Mouse (Mus musculus) heart, postnatal 0 days (tissue): ENCODE results near the gene Frem2. TPM values are rescaled to one million over a fixed set of nuclear protein-coding genes. Genes with fewer than 3 reads are reported as not detected.

ENCODE experiments used
- ATAC-seq: fragments of 200-750 bp; cut with Nextera tagmentation; 2 replicates; pipeline ENCODE4 v1.8.0; 2017; ENCODE audit warnings: low read depth, moderate number of reproducible peaks, moderate library complexity; ENCODE audit not compliant: insufficient read depth
- DNase-seq: peaks from one replicate; pipeline ENCODE4 v3.0.0-alpha.2; 2016; ENCODE audit warnings: low spot score
- H3K27ac ChIP-seq: fragments of 300-500 bp; sonication (generic); 2 replicates; pipeline ENCODE4 v1.5.1; 2014; ENCODE audit warnings: low read depth, mild to moderate bottlenecking
- H3K27me3 ChIP-seq: fragments of 300-500 bp; sonication (generic); 2 replicates; pipeline ENCODE4 v1.6.1; 2014; ENCODE audit warnings: low read length, mixed read lengths; ENCODE audit not compliant: control insufficient read depth, insufficient read depth
- H3K36me3 ChIP-seq: fragments of 300-500 bp; sonication (generic); replicated peaks from 2 replicates; pipeline ENCODE4 v1.6.1; 2014; ENCODE audit warnings: low read length, mixed read lengths; ENCODE audit not compliant: control insufficient read depth, insufficient read depth
- H3K4me1 ChIP-seq: fragments of 300-500 bp; sonication (generic); 2 replicates; pipeline ENCODE4 v1.6.1; 2014; ENCODE audit warnings: antibody characterized with exemption; ENCODE audit not compliant: control insufficient read depth, insufficient read depth
- H3K4me2 ChIP-seq: fragments of 300-500 bp; sonication (generic); 2 replicates; pipeline ENCODE4 v1.6.1; 2014; ENCODE audit warnings: low read depth, mild to moderate bottlenecking, low read length, moderate library complexity
- H3K4me3 ChIP-seq: fragments of 300-500 bp; sonication (generic); 2 replicates; pipeline ENCODE4 v1.5.1; 2014; ENCODE audit warnings: low read depth, low read length
- H3K9ac ChIP-seq: fragments of 300-500 bp; sonication (generic); replicated peaks from 2 replicates; pipeline ENCODE4 v1.6.1; 2014; ENCODE audit warnings: low read depth, low read length, mixed read lengths
- H3K9me3 ChIP-seq: fragments of 300-500 bp; sonication (generic); replicated peaks from 2 replicates; pipeline ENCODE4 v1.6.1; 2016; ENCODE audit warnings: low read length; ENCODE audit not compliant: control insufficient read depth
- CTCF ChIP-seq: IDR thresholded peaks from 2 replicates; pipeline ENCODE4 v1.5.1; 2016; ENCODE audit warnings: antibody characterized with exemption, control low read depth, low read depth
- EP300 ChIP-seq: IDR thresholded peaks from 2 replicates; pipeline ENCODE4 v1.6.1; 2016; ENCODE audit warnings: antibody characterized with exemption, low read depth
- WGBS: fragments of 180-500 bp; shearing (Covaris S2); extraction: QIAGEN DNeasy Blood & Tissue Kit; methylation state at CpG from one replicate; pipeline ENCODE4 v1.1.7; 2014; 5-methylcytosine and 5-hydroxymethylcytosine counted together
- polyA plus RNA-seq: library from polyadenylated mRNA; unstranded; fragments of >200 nt; fragmentation: Nextera tagmentation; extraction: Ambion mirVana; gene quantifications from 2 replicates; pipeline ENCODE4 v1.2.1, GENCODE M21; 2015
- total RNA-seq: library from RNA; depleted of rRNA; stranded (reverse); fragments of >200 nt; gene quantifications from 2 replicates; pipeline ENCODE4 v1.2.3, GENCODE M21; 2014; ENCODE audit warnings: low replicate concordance

Frem2 gene
- total and polyA plus RNA-seq, 2 experiments from 2014 or later, result 1.4 to 16.4 TPM

GRCm38 (mm10) chr3:53687776-53688175 is 30.6 kb upstream of the Frem2 start:
- no peak overlapping the region for H3K4me3 ChIP-seq
- no peak for TF ChIP-seq EP300
- TF ChIP-seq CTCF, result no peak
- no peaks in the 10 kb centered on the region for H3K27me3 ChIP-seq
- no peaks in the 10 kb centered on the region for H3K4me1 ChIP-seq
- no peak overlapping the region for H3K4me2 ChIP-seq
- DNase-seq (no peak), ATAC-seq (no peak)
- no peak overlapping the region for H3K27ac ChIP-seq
- no peaks in the 10 kb centered on the region for H3K36me3 ChIP-seq
- no peak overlapping the region for H3K9ac ChIP-seq
- 70% methylated on average over 6 of the region's 6 CpGs for WGBS
- H3K9me3 ChIP-seq, result no peaks in the 10 kb centered on the region

- Histone ChIP-seq H3K9ac (no peak overlapping the region), H3K27ac (no peak overlapping the region), H3K36me3 (no peaks in the 10 kb centered on the region), H3K9me3 (no peaks in the 10 kb centered on the region), H3K27me3 (no peaks in the 10 kb centered on the region), H3K4me2 (no peak overlapping the region), H3K4me1 (no peaks in the 10 kb centered on the region), H3K4me3 (no peak overlapping the region)
- TF ChIP-seq CTCF, result no peak
- TF ChIP-seq EP300, result no peak
- DNase-seq, result no peak
- 79% methylated on average over 2 of the region's 2 CpGs for WGBS
- no peak for ATAC-seq
Observed at GRCm38 (mm10) chr3:53682244-53682643, 25.1 kb upstream of the Frem2 start.

GRCm38 (mm10) chr3:53680816-53681215 is 23.7 kb upstream of the Frem2 start:
- ATAC-seq (no peak), DNase-seq (no peak)
- no peak overlapping the region for H3K4me2 ChIP-seq
- H3K9me3 ChIP-seq, result no peaks in the 10 kb centered on the region
- H3K27me3 ChIP-seq, result no peaks in the 10 kb centered on the region
- no peaks in the 10 kb centered on the region for H3K36me3 ChIP-seq
- no peak overlapping the region for H3K9ac ChIP-seq
- TF ChIP-seq EP300 (no peak), CTCF (no peak)
- 18% methylated on average over 2 of the region's 2 CpGs for whole genome bisulfite sequencing
- H3K27ac ChIP-seq, result no peak overlapping the region
- H3K4me1 ChIP-seq, result no peaks in the 10 kb centered on the region
- H3K4me3 ChIP-seq, result no peak overlapping the region

GRCm38 (mm10) chr3:53674225-53674624 is 17.1 kb upstream of the Frem2 start:
- 19% methylated on average over 1 of the region's 1 CpGs for WGBS
- DNase-seq (peak; percentile 75), ATAC-seq (peak; percentile 86)
- H3K4me2 ChIP-seq, result peak overlapping the region; percentile 30; the same call in 1 of the 2 replicates
- H3K9me3 ChIP-seq, result no peaks in the 10 kb centered on the region
- peaks cover 18% of the 10 kb centered on the region; the same call in 1 of the 2 replicates for H3K4me1 ChIP-seq
- H3K27ac ChIP-seq, result peak overlapping the region; percentile 56
- no peak for TF ChIP-seq EP300
- no peak for TF ChIP-seq CTCF
- no peaks in the 10 kb centered on the region for H3K36me3 ChIP-seq
- H3K4me3 ChIP-seq, result no peak overlapping the region
- no peaks in the 10 kb centered on the region for H3K27me3 ChIP-seq
- no peak overlapping the region for H3K9ac ChIP-seq

GRCm38 (mm10) chr3:53669736-53670135 is 12.6 kb upstream of the Frem2 start:
- no peak overlapping the region for H3K4me2 ChIP-seq
- DNase-seq (no peak), ATAC-seq (no peak)
- TF ChIP-seq CTCF (no peak), EP300 (no peak)
- peaks cover 18% of the 10 kb centered on the region; the same call in 1 of the 2 replicates for H3K4me1 ChIP-seq
- no peak overlapping the region for H3K4me3 ChIP-seq
- H3K27ac ChIP-seq, result no peak overlapping the region
- no peak overlapping the region for H3K9ac ChIP-seq
- no peaks in the 10 kb centered on the region for H3K9me3 ChIP-seq
- H3K27me3 ChIP-seq, result no peaks in the 10 kb centered on the region
- WGBS, result 70% methylated on average over 2 of the region's 2 CpGs
- no peaks in the 10 kb centered on the region for H3K36me3 ChIP-seq
